Mouse (Mus musculus) liver, adult (tissue): ENCODE measurements around the gene Hist1h3i.
"Not testable (repeated sequence)": the region's sequence is repeated elsewhere in the genome, so short reads cannot be mapped to it uniquely, and the experiment has no call there.

Source experiments
- GATA4 ChIP-seq: IDR thresholded peaks from 2 replicates; pipeline ENCODE4 v1.6.1; 2014; ENCODE audit warnings: mild to moderate bottlenecking, low read length; ENCODE audit not compliant: insufficient replicate concordance

The Hist1h3i gene

GRCm38 (mm10) chr13:21734906-21735767 is 48.0 kb downstream of the Hist1h3i start, which contains the start of gene Hist1h4j:
Hist1h4j (plus strand) TSS chr13:21735064.
- not testable (repeated sequence) for TF ChIP-seq GATA4

DNA sequence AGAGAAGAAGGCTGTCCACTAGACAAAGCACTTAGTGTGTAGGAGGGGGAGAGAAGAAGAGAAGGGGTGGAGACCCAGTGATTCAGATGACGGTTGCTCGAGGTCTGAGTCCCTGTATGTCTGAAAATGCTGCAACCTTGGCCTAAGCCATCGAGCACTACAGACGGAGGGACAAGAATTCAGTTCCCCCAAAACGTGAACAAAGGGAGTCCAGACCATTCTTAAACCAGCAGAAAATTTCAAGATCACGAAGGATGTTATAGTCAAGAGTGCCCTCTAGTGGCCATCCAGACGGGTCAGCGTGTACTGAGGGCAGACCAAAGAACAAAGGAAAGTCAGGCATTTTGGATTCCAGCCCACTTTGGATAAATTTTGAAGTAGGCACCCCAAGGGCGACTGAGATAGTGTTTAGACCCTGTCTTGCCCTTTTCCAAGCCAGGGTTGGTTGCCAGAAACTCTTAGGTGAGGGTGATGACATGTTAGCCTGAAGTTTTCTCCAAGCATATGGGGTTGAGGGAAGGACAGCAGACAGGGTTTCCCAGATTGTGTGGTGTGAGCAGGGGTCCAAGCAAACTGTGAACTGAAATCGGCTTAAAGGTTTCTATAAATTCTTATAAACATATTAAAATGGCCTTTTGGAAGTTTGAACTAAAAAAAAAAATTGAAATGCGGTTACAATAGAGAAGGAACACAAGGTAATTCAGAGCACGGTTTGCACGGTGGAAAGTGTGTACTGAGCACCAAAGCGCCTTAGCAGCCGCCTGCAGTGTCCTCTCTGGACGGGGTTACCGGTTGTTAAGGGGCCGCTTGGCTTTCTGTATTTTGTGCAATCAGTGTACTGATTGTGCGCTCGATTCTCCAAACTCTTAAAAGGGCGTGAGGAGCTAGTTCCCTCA is 48.9 kb downstream of the Hist1h3i start:
- no peak for TF ChIP-seq GATA4

- no peak for TF ChIP-seq GATA4
Observed at GRCm38 (mm10) chr13:21733466-21733865, 49.7 kb downstream of the Hist1h3i start.
